8 mouse cellular contexts compared by ENCODE assay signal in genomic region chr17:66510221-66510683, GRCm38 (mm10). TPM values are rescaled to one million over a fixed set of nuclear protein-coding genes. Genes with fewer than 3 reads are reported as not detected.
DNase-seq lines count a peak whose midpoint lies in the region; ATAC-seq lines count a peak whose summit lies in the region.

No protein-coding gene starts in this region.

- H3K4me2 ChIP-seq in hindbrain, embryonic 15.5 days: no peak overlapping the region

- no peaks in the 10 kb centered on the region for H3K9me3 ChIP-seq in embryonic facial prominence, embryonic 10.5 days
- no peaks in the 10 kb centered on the region for H3K9me3 ChIP-seq in hindbrain, embryonic 15.5 days

- peak; percentile 55 for DNase-seq in right cerebral cortex, postnatal 4 days
- DNase-seq in right cerebral cortex, postnatal 36 days (ENCODE audit: low spot score in 2 of 2): no peak
- peak; percentile 22 for DNase-seq in embryonic facial prominence, embryonic 10.5 days (ENCODE audit: low spot score)
- DNase-seq in lung, postnatal 14 days: peak; percentile 63
- no peak for DNase-seq in spleen, postnatal 10 days (ENCODE audit: low spot score in 2 of 2)
- no peak for DNase-seq in cerebellum, adult 9-10 months
- no peak for DNase-seq in frontal cortex, adult 2 months (ENCODE audit: extremely low spot score in 1 of 2, low spot score in 1 of 2)

- no peak overlapping the region for H3K4me3 ChIP-seq in embryonic facial prominence, embryonic 10.5 days
- no peak overlapping the region for H3K4me3 ChIP-seq in hindbrain, embryonic 15.5 days

- peaks cover 12% of the 10 kb centered on the region; the same call in 1 of the 2 replicates for H3K4me1 ChIP-seq in embryonic facial prominence, embryonic 10.5 days
- H3K4me1 ChIP-seq in hindbrain, embryonic 15.5 days (replicated peaks): peaks cover 17% of the 10 kb centered on the region; the same call in 1 of the 2 replicates

- peaks cover 74% of the 10 kb centered on the region for H3K36me3 ChIP-seq in embryonic facial prominence, embryonic 10.5 days (replicated peaks)
- peaks cover 8% of the 10 kb centered on the region for H3K36me3 ChIP-seq in hindbrain, embryonic 15.5 days

- WGBS in embryonic facial prominence, embryonic 10.5 days: 56% methylated on average over 10 of the region's 10 CpGs
- 43% methylated on average over 10 of the region's 10 CpGs for WGBS in hindbrain, embryonic 15.5 days

- ATAC-seq in hindbrain, embryonic 15.5 days (ENCODE audit: low FRiP score, low read depth): peak; percentile 69

- H3K9ac ChIP-seq in hindbrain, embryonic 15.5 days: no peak overlapping the region

- no peaks in the 10 kb centered on the region for H3K27me3 ChIP-seq in embryonic facial prominence, embryonic 10.5 days (replicated peaks; ENCODE audit: low read depth, poor library complexity, severe bottlenecking)
- H3K27me3 ChIP-seq in hindbrain, embryonic 15.5 days: no peaks in the 10 kb centered on the region

- H3K27ac ChIP-seq in embryonic facial prominence, embryonic 10.5 days (replicated peaks): no peak overlapping the region
- peak overlapping the region; percentile 22; the same call in 1 of the 2 replicates for H3K27ac ChIP-seq in hindbrain, embryonic 15.5 days (replicated peaks)

RNA-seq across cellular contexts. Expression of gene Rab12, which starts 9.3 kb away (rescaled TPM):
- 25.5 and 27.4 TPM in 2 replicates for polyA plus RNA-seq in embryonic facial prominence, embryonic 10.5 days (2016; fragmentation: Nextera tagmentation; extraction: Ambion mirVana)
- polyA plus RNA-seq in hindbrain, embryonic 15.5 days (2015; fragmentation: Nextera tagmentation; extraction: Ambion mirVana): 78.4 and 86.9 TPM in 2 replicates
- polyA plus RNA-seq in frontal cortex, adult 2 months (2012; rRNA removed): 119 and 127 TPM in 2 replicates

Comparison
In these comparisons a context has a peak if more than half of its experiments do, and no peak if none do; other contexts are left out.
1. DNase-seq: peak in right cerebral cortex, postnatal 4 days (single experiment), embryonic facial prominence, embryonic 10.5 days (single experiment) and lung, postnatal 14 days (single experiment); none in right cerebral cortex, postnatal 36 days (0 of 2), spleen, postnatal 10 days (0 of 2), cerebellum, adult 9-10 months (single experiment) and frontal cortex, adult 2 months (0 of 2).